Mouse (Mus musculus): ENCODE measurements around the gene Phf3.

The Phf3 gene

GRCm38 (mm10) chr1:30755453-30756224 lies 118.1 kb downstream of the Phf3 start:
- no peak for DNase-seq
